Mouse (Mus musculus) inflammation-experienced regulatory T-cells, adult 16 weeks (primary cell): ENCODE data around the gene Kif1c. TPM values are rescaled to one million over a fixed set of nuclear protein-coding genes. Genes with fewer than 3 reads are reported as not detected.

Experiments used
- polyA plus RNA-seq: library from polyadenylated mRNA; unstranded; fragments of 100-300 nt; shearing (Covaris generic); gene quantifications from one replicate; pipeline ENCODE4 v1.2.1, GENCODE M21; 2017

Kif1c gene
- polyA plus RNA-seq = 0.59 TPM

DNA sequence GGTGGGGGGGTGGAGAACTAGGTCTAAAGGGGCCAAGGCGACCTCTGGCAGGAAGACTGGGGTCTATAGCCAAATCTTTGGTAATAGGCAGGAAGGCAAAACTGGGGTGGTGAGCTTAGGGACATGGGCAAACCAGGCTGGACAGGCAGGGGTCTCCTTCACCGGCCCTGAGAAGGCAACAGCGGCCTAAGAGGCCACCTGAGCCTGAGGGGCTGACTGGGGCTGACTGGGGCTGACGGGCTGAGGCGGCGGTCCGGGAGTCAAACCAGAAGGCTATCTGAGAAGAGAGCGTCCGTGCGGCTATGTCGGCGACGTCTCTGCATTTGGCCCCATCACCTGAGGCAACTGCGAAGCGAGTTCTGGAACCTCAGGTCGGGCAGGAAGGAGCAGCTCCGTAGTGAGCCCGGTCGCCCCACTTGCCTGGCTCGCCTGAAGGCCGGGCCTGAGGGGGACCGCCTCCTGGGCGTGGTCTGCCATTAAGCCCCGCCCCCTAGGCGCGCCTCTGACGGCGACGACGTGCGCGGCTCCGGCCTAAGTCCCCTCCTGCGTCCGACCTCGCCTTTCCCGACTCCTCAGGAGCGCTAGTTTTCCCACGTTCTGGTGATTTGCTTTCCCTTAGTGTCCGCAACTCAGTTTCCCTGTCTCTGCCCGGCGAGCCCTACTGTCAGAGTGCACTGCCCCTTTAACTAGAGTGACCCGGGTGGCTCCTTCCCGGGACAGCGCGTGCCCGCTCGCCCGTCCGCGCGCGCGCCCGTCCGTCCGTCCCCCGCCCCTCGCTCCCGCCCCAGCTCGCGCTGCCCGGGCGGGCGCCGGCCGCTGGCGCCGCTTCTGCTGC, at the start of gene Kif1c, which contains the start of gene Inca1:
Gene Kif1c (plus strand): TSS at position 827 of the 835 bp plus-strand sequence.
Gene Inca1 (minus strand): TSS at position 434 of the 835 bp plus-strand sequence.

DNA sequence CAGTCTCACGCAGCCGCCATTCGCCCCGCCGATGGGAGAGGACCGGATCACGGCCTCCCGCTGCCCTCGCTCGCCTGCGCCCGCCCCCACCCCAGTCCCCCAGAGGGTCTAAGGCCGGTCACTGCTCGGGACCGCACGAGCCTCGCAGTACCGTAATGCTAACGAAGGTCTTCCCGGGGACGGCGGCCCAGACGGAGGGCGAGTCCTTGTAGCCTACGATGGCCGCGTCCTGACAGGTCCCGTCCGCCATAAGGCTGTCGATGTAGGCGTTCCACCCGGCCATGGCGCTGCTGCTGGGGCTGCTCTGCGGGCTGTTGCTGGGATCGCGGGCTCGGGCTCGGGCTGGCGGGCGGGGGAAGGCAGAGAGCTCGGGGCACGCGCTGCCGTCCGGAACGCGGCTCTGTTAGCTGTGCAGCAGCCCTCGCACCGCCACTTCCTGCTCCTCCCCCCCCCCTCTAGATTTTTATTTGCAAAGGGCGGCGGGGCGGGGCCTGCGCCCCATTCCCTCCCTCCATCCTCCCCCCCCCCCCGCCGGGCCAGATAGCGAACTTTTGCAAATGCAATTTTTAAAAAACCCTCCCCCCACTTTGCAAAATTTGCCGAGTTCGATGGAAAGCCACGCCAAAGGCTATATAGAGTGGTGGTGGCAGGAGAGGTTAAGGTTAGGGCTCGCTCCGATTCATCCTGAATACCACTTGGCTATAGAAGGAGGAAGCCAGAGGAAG, 46.0 kb upstream of the Kif1c start, which contains the start of gene Pfn1:
Gene Pfn1 (minus strand): TSS at position 447 of the 725 bp plus-strand sequence.

DNA sequence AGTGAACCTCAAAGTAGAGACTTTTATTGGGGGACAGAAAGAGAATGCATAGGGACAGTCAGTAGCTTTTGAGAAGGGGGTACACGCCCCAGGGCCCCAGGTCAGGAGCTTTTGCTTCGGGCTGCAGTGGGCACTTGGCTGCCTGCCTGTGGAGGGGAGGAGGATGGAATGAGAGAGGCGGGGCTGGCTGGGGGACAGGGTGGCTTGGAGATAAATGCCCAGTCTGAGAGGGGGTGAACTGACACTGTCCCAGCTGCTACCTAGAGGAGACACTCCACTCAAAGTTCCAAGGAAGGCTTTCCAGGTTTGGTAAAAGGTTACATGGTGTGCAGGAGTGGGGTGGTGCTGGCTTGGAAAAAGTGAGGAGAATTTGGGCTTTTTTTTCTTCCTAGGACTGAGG, 43.4 kb upstream of the Kif1c start, which contains the start of gene Eno3:
Gene Eno3 (plus strand): TSS at position 239 of the 400 bp plus-strand sequence.

DNA sequence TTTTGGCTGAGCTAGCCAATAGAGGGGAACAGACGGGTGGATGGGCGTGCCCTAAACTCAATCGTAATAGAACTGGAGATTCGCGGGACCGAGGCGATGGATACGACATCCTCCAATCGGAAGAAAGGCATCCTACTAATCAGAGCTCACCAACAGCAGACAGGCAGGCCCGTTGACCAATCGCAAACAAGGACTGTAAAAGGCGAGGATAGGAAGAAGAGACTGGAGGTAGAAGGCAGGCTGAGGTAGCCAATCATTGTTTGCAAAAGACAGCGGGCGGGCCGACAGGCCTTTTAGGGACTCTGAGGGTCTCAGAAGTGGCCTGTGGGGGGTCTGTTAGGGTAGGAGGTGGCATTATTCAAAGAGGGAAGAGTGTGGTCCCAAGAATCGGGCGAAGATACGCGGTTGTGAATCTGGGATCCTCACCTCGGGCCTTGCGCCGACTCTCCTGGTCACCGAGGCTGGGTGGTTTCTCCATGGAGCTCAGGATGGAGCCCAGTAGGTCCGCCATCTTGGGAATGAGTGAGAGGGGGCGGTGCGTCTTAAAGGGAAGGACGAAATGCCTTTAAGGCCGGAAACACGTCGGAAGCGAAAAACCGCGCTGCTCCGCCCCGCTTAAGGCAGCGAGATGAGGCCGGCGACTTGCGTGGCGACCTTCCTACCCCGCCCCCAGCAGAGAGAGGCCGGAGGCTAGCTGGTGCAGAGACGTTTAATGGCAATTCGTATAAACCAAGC, 31.4 kb upstream of the Kif1c start, which contains the start of gene Spag7:
Gene Spag7 (minus strand): TSS at position 646 of the 735 bp plus-strand sequence.

DNA sequence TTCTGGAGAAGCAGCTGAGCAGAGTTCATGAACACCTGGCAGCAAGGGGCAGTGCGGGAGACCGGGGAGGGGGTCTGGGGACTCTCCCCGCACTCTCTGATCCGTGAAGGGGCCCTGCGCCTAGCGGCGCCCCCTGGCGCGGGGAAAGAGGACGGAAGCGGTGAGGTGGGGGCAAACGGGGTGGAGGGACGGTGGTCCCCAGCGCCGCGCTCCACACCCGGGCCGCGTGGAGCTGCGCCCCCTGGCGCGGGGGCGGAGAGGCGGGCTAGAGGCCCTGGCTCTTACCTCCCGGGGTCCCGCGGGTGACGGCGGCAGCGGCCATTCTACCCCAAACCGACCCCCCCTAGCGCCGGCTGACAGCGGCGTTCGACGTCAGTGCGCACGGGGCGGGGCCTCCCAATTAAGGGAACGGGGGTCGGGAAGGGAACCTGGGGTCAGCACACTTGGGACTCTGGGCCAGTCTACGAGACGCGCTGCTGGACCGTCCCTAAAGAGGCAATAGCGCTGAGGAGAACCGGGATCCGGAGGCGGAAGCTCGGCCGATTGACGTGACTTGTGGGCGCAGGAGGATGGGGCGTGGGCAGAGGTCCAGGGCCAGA, 12.6 kb upstream of the Kif1c start, which contains the start of gene Camta2:
Gene Camta2 (minus strand): TSS at position 505 of the 599 bp plus-strand sequence.

DNA sequence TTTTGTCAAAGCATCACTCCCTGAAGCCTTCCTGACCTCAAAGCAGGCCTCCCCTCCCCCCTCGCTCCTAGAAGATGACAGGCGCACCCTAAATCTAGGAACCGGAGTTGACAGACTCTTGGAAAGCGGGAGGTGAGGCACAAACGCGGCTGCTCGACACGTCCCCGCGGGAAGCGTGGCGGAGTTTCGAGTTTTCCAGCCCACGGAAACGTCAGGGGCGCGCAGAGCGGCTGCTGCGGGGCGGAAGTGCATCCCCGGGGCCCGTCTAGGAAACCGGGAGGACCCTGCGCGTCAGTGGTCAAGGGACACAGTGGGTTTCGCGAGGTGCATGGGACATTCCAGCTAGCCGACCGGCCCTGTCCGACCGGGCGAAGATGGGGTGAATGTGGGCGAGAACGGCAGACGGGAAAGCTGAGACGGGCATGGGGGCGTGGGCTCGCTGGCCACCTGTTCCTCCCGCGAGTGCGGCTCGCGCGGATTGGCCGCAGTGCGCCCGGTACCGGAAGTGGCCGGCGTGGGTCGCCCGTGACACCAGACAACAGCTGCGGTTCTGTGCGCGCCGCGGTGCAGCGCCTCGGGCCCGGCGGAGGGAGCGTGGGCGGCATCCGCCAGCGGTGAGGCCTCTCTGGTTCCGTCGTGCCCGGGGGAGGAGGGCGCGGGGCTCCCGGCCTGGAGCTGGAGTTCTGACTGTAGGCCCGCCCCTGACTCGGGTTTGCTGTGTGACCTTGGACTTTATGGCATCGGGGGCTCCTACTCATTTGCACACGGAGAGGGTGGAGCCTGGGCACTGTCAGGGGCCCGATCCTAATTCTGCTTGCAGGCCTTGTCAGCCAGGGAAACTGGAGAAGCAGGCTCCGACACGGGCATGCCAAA, 63.8 kb downstream of the Kif1c start, which contains the start of gene Zfp3:
Gene Zfp3 (plus strand): TSS at position 274 of the 873 bp plus-strand sequence.

Other genes with a start within 250 kb of the Kif1c start
- 81.3 TPM for gene Med11, start 248.6 kb upstream of the Kif1c start, polyA plus RNA-seq
- gene Zmynd15, start 241.1 kb upstream of the Kif1c start, polyA plus RNA-seq = 0.60 TPM
- 0.43 TPM for gene Cxcl16, start 240.6 kb upstream of the Kif1c start, polyA plus RNA-seq
- 2.6 TPM for gene Tm4sf5, start 195.3 kb upstream of the Kif1c start, polyA plus RNA-seq
- gene Vmo1, start 185.9 kb upstream of the Kif1c start, polyA plus RNA-seq = not detected
- gene Gltpd2, start 181.4 kb upstream of the Kif1c start, polyA plus RNA-seq = not detected
- 402 TPM for gene Psmb6, start 175.2 kb upstream of the Kif1c start, polyA plus RNA-seq
- not detected for gene Gm40193, start 167.6 kb upstream of the Kif1c start, polyA plus RNA-seq
- gene Pld2, start 160.5 kb upstream of the Kif1c start, polyA plus RNA-seq = 7.0 TPM
- 9.0 TPM for gene Mink1, start 137.7 kb upstream of the Kif1c start, polyA plus RNA-seq
- 0.52 TPM for gene 4930544D05Rik, start 84.7 kb upstream of the Kif1c start, polyA plus RNA-seq
- 0.65 TPM for gene Chrne, start 81.3 kb upstream of the Kif1c start, polyA plus RNA-seq
- gene Gp1ba, start 61.4 kb upstream of the Kif1c start, polyA plus RNA-seq = 0.21 TPM
- gene Rnf167, start 53.3 kb upstream of the Kif1c start, polyA plus RNA-seq = 466 TPM
- gene Slc25a11, start 53.1 kb upstream of the Kif1c start, polyA plus RNA-seq = 190 TPM
- 4,689 TPM for gene Pfn1, start 45.9 kb upstream of the Kif1c start, polyA plus RNA-seq
- gene Eno3, start 43.3 kb upstream of the Kif1c start, polyA plus RNA-seq = 20.6 TPM
- gene Spag7, start 31.1 kb upstream of the Kif1c start, polyA plus RNA-seq = 87.0 TPM
- gene Camta2, start 12.4 kb upstream of the Kif1c start, polyA plus RNA-seq = 64.2 TPM
- 0.37 TPM for gene Inca1, start 393 bp upstream of the Kif1c start, polyA plus RNA-seq
- 7.7 TPM for gene Zfp3, start 63.7 kb downstream of the Kif1c start, polyA plus RNA-seq
- 0.94 TPM for gene Scimp, start 112.0 kb downstream of the Kif1c start, polyA plus RNA-seq
- gene Rabep1, start 144.2 kb downstream of the Kif1c start, polyA plus RNA-seq = 14.9 TPM